Mouse (Mus musculus) liver, adult 2 months (tissue): ENCODE data around the gene Man1b1. TPM values are rescaled to one million over a fixed set of nuclear protein-coding genes. Genes with fewer than 3 reads are reported as not detected.
A peak's percentile ranks its signal among the peaks of the same experiment; 100 is the strongest.

ENCODE experiments used
- DNase-seq: peaks from one replicate; pipeline ENCODE4 v3.0.0-alpha.2; 2011; ENCODE audit warnings: low read depth, low spot score; ENCODE audit errors: extremely low read depth
- H3K27ac ChIP-seq: fragments of 200-500 bp; replicated peaks from 2 replicates; pipeline ENCODE4 v1.5.1; 2012; ENCODE audit warnings: low read depth, mild to moderate bottlenecking, control low read depth, inconsistent platforms, low read length; ENCODE audit not compliant: insufficient read depth
- H3K27me3 ChIP-seq: fragments of 200-500 bp; 2 replicates; pipeline ENCODE4 v1.6.1; 2012; ENCODE audit warnings: mild to moderate bottlenecking, moderate library complexity, low read length, inconsistent platforms; ENCODE audit not compliant: control insufficient read depth, insufficient read depth
- H3K36me3 ChIP-seq: fragments of 200-500 bp; 2 replicates; pipeline ENCODE4 v1.6.1; 2012; ENCODE audit warnings: low read length, inconsistent platforms; ENCODE audit not compliant: control insufficient read depth, insufficient read depth
- H3K4me1 ChIP-seq: fragments of 200-500 bp; 2 replicates; pipeline ENCODE4 v1.6.1; 2011; ENCODE audit warnings: low read length; ENCODE audit not compliant: control insufficient read depth, insufficient read depth
- H3K4me3 ChIP-seq: fragments of 200-500 bp; 2 replicates; pipeline ENCODE4 v1.5.1; 2011; ENCODE audit warnings: low read depth, mild to moderate bottlenecking, control low read depth, low read length, moderate library complexity; ENCODE audit not compliant: insufficient read depth
- H3K79me2 ChIP-seq: fragments of 200-500 bp; 2 replicates; pipeline ENCODE4 v1.6.1; 2012; ENCODE audit warnings: inconsistent platforms, mild to moderate bottlenecking, low read length, moderate library complexity; ENCODE audit not compliant: control insufficient read depth, insufficient read depth
- H3K9ac ChIP-seq: fragments of 200-500 bp; 2 replicates; pipeline ENCODE4 v1.6.1; 2012; ENCODE audit warnings: low read depth, mild to moderate bottlenecking, control low read depth, inconsistent platforms, low read length
- CTCF ChIP-seq: fragments of 200-500 bp; IDR thresholded peaks from 2 replicates; pipeline ENCODE4 v1.5.1; 2011; ENCODE audit warnings: low read depth, low read length, control low read depth
- POLR2A ChIP-seq: fragments of 200-500 bp; IDR thresholded peaks from 2 replicates; pipeline ENCODE4 v1.6.1; 2011; ENCODE audit warnings: low read length, control low read depth; ENCODE audit not compliant: insufficient read depth; ENCODE audit errors: extremely low read depth
- WGBS: fragments of 180-500 bp; shearing (Covaris S2); methylation state at CpG from one replicate; pipeline ENCODE4 v1.1.7; 2018; 5-methylcytosine and 5-hydroxymethylcytosine counted together
- polyA plus RNA-seq: library from polyadenylated mRNA; depleted of rRNA; stranded (reverse); fragments of >200 nt; gene quantifications from 2 replicates; pipeline ENCODE4 v1.2.3, GENCODE M21; 2012; rRNA removed
- total RNA-seq: library from RNA; depleted of rRNA; stranded (reverse); fragments of >200 nt; gene quantifications from 2 replicates; pipeline ENCODE4 v1.2.3, GENCODE M21; 2014; rRNA removed

The Man1b1 gene
- 17.3 and 19.5 TPM in 2 replicates for total RNA-seq
- 8.1 TPM in 2 replicates for polyA plus RNA-seq

DNA sequence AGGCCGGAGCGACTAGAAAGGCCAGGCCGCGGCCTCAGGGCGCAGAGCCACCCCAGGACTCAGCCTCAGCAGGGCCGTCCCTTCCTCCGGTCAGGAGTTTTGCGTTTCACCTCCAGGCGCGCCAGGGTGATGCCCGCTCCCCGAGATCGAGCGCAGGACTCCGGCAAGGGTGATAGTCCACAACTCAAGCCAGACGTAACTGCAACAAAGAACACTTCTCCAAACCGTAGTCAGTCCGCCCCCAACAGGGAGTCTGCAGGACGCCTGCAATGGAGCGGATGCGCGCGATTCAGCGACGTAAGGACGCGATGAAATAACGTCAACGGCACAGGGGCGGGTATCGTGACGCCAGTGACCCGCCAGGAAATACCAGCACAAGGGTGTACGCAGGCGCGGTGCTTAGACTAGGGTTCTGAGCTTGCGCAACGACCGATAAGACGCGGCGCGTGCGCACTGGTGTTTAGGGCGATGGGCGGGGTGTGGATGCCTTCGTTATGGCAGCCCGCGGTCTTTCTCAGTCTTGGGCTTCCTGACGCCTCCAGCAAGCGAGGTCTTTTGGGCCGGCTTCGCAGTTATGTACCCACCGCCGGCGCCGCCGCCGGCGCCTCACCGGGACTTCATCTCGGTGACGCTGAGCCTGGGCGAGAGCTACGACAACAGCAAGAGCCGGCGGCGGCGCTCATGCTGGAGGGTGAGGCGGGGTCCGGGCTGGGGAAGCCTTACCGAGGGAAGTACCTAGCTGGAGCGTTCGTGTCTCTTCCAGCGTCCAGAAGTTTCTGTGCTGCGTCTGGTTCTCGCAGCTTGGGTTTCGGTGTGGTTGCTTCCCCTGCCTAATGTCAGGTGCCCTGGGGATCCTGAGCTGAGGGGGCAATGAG, at the start of gene Man1b1:
TSS of gene Man1b1 (plus strand) at position 53 of the 875 bp plus-strand sequence.
- Histone ChIP-seq H3K27ac (peak within 1 kb of the TSS; percentile 61), H3K79me2 (peaks cover 5% of the 10 kb centered on the region; the same call in 1 of the 2 replicates), H3K9ac (peak within 1 kb of the TSS; percentile 86), H3K4me1 (peaks cover 6% of the 10 kb centered on the region; the same call in 1 of the 2 replicates), H3K4me3 (peak within 1 kb of the TSS; percentile 88), H3K36me3 (peaks cover 5% of the 10 kb centered on the region; the same call in 1 of the 2 replicates), H3K27me3 (no peaks in the 10 kb centered on the region)
- WGBS = under 1% methylated on average over 78 of the region's 78 CpGs
- peak; percentile 94 for DNase-seq
- TF ChIP-seq POLR2A (peak; percentile 69), CTCF (peak; percentile 24; the same call in 1 of the 2 replicates)

DNA sequence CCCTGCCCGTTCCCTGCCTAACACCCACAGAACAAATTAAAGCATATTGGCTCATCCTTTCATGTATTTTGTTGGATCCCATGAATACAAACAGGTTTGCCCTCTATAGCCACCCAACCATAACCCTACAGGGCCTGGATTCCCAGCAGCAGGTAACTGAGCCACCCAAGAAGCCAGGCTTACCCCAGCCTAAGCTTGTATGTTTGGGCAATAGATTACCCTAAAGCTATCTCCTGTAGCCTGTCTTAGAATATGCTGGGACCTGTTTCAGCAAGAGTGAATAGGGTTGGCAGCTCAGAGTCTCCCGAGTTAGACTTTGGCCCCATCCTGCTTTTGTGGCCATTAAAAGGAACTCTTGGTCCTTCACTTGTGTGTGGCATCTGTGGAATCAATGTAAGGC, 46.6 kb upstream of the Man1b1 start:
- H3K36me3 ChIP-seq = peaks cover 6% of the 10 kb centered on the region; the same call in 1 of the 2 replicates
- TF ChIP-seq CTCF = no peak
- TF ChIP-seq POLR2A = no peak

DNA sequence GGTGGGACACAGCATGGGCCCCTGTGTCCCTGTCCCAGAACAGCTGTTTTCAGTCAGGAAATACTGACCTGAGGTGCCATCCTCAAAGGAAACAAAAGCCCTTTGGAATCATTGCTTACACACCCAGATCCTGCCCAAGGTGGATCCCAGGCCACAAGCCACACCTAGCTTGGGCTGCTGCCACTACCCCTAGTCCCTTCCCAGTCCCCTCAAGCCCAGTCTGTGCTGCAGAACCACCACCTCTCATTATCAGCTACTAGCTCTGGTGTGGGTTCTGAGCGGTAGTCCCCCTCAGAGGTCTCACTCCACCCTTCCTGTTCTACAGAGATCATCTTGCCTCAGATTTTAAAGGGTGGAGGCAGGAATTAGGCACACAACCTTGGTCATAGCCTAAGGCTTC, 45.8 kb upstream of the Man1b1 start:
- H3K27me3 ChIP-seq = peaks cover 3% of the 10 kb centered on the region; the same call in 1 of the 2 replicates
- H3K4me3 ChIP-seq = no peak overlapping the region
- no peak for TF ChIP-seq POLR2A
- no peak for TF ChIP-seq CTCF
- H3K79me2 ChIP-seq = no peaks in the 10 kb centered on the region
- 85% methylated on average over 1 of the region's 1 CpGs for WGBS
- no peak overlapping the region for H3K27ac ChIP-seq
- DNase-seq = no peak
- no peak overlapping the region for H3K9ac ChIP-seq
- peaks cover 2% of the 10 kb centered on the region; the same call in 1 of the 2 replicates for H3K36me3 ChIP-seq
- peaks cover 3% of the 10 kb centered on the region; the same call in 1 of the 2 replicates for H3K4me1 ChIP-seq

More for the DNA sequence above, 46.6 kb upstream of the Man1b1 start:
- no peaks in the 10 kb centered on the region for H3K79me2 ChIP-seq
- no peak overlapping the region for H3K27ac ChIP-seq
- H3K4me1 ChIP-seq = peaks cover 1% of the 10 kb centered on the region; the same call in 1 of the 2 replicates
- no peak for DNase-seq
- no peak overlapping the region for H3K4me3 ChIP-seq
- H3K9ac ChIP-seq = no peak overlapping the region
- WGBS = 96% methylated on average over 2 of the region's 2 CpGs
- H3K27me3 ChIP-seq = peaks cover under 1% of the 10 kb centered on the region; the same call in 1 of the 2 replicates

DNA sequence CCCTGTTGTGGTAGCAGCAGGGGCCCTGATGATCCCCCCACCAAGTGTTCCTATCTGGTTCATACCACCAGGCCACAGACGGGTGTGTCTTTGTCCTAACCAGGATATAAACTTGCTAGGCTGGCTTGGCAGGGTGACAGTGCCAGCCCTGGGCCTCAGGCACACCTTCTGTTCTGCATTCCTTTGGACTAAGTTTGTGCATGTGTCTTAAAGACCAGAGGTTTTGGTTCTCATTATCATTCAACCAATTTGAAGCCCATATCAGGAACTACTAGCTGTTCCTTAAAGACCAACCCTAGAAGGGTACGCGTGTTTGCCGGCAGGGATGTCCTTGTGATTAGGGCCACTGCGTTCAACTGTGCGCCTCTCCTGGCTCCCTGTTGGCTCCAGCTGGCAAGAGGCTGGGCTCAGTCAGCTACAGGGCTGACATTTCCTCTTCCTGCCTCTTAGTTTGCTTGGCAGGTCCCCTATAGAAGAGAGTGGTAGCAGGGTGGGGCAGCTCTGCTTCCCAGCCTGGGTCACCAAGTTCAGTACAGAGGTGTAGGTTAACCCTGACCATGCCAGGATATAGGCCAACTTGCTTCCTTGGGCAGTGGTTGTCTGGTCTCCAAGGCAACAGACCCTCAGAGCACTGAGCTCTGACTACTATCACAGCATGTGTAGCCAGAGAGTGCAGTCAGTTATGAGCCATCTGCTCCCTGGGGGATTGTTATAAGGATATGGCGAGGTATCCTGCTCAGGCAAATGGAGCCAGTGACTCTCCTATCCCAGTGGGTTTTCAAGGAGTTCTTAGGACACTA, 45.1 kb upstream of the Man1b1 start:
- WGBS = 65% methylated on average over 7 of the region's 7 CpGs
- Histone ChIP-seq H3K4me3 (no peak overlapping the region), H3K79me2 (no peaks in the 10 kb centered on the region), H3K9ac (no peak overlapping the region), H3K4me1 (peaks cover 3% of the 10 kb centered on the region; the same call in 1 of the 2 replicates), H3K27ac (no peak overlapping the region), H3K27me3 (peaks cover 7% of the 10 kb centered on the region; the same call in 1 of the 2 replicates), H3K36me3 (peaks cover 2% of the 10 kb centered on the region; the same call in 1 of the 2 replicates)
- TF ChIP-seq CTCF (no peak), POLR2A (no peak)
- DNase-seq = no peak

DNA sequence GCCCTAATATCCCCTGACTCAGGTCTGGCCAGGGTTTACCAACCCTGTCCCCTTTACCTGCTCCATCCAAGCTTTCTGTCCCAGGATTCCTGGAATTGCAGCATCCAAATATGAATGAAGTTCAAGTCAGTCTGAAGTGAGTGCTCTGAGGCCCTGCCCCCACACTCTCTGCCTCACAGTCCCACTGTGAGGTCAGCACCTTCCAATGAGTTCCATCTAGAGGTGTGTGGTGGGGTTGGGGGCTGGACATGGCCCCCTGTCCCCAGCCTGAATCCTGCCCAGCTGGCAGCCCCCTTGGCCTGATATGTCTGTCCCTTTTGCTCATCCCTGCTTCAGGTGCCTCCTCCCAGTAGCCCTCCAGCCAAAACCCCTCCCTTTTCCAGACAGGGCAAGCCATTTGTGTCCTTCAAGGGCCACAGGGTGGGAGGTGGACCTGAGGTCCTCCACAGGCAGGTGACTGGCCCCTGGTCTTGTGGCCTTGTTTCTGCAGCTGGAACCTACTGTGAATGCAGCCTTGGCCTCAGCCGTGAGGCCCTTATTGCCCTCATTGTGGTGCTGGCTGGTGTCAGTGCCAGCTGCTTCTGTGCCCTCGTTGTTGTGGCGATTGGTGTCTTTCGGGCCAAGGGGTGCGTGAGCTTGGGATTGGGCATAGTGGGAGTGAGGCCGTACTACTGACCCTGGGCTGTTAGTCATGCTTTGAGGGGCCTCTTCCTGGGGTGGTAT, 44.0 kb upstream of the Man1b1 start, which contains the start of gene Tmem210:
TSS of gene Tmem210 (plus strand) at position 219 of the 723 bp plus-strand sequence.
- no peak within 1 kb of the TSS for H3K27ac ChIP-seq
- no peak for DNase-seq
- H3K4me3 ChIP-seq = no peak within 1 kb of the TSS
- TF ChIP-seq POLR2A = no peak
- no peak for TF ChIP-seq CTCF
- no peaks in the 10 kb centered on the region for H3K79me2 ChIP-seq
- 85% methylated on average over 6 of the region's 6 CpGs for WGBS
- H3K27me3 ChIP-seq = peaks cover 9% of the 10 kb centered on the region; the same call in 1 of the 2 replicates
- peaks cover 2% of the 10 kb centered on the region; the same call in 1 of the 2 replicates for H3K36me3 ChIP-seq
- no peak within 1 kb of the TSS for H3K9ac ChIP-seq
- H3K4me1 ChIP-seq = peaks cover 3% of the 10 kb centered on the region; the same call in 1 of the 2 replicates
